Mouse (Mus musculus) ES-Bruce4 (cell line): ENCODE data around the gene Asb8. TPM values are rescaled to one million over a fixed set of nuclear protein-coding genes. Genes with fewer than 3 reads are reported as not detected.
A peak's percentile ranks its signal among the peaks of the same experiment; 100 is the strongest.

Source experiments
- H3K27ac ChIP-seq: 2 replicates; pipeline ENCODE4 v1.5.1; 2012; ENCODE audit warnings: low read length, inconsistent platforms; ENCODE audit not compliant: insufficient read depth
- H3K27me3 ChIP-seq: 2 replicates; pipeline ENCODE4 v1.6.1; 2012; ENCODE audit warnings: mild to moderate bottlenecking, low read length, inconsistent platforms; ENCODE audit not compliant: control insufficient read depth, poor library complexity, insufficient read depth, severe bottlenecking
- H3K36me3 ChIP-seq: 2 replicates; pipeline ENCODE4 v1.6.1; 2012; ENCODE audit warnings: inconsistent platforms, mild to moderate bottlenecking, low read length, moderate library complexity; ENCODE audit not compliant: control insufficient read depth, poor library complexity, insufficient read depth, severe bottlenecking
- H3K4me1 ChIP-seq: one replicate; pipeline ENCODE4 v1.8.1; 2011; ENCODE audit warnings: low read length; ENCODE audit not compliant: control insufficient read depth, insufficient read depth
- H3K4me3 ChIP-seq: 2 replicates; pipeline ENCODE4 v1.5.1; 2011; ENCODE audit warnings: low read depth, mild to moderate bottlenecking, low read length
- H3K9ac ChIP-seq: 2 replicates; pipeline ENCODE4 v1.6.1; 2012; ENCODE audit warnings: low read depth, mild to moderate bottlenecking, inconsistent platforms; ENCODE audit not compliant: poor library complexity, severe bottlenecking
- H3K9me3 ChIP-seq: replicated peaks from 2 replicates; pipeline ENCODE4 v1.6.1; 2012; ENCODE audit warnings: mild to moderate bottlenecking, low read length, inconsistent platforms; ENCODE audit not compliant: control insufficient read depth, poor library complexity, insufficient read depth, severe bottlenecking
- CTCF ChIP-seq: IDR thresholded peaks from one replicate; pipeline ENCODE4 v1.8.1; 2011; ENCODE audit warnings: low read depth, low read length
- EP300 ChIP-seq: IDR thresholded peaks from 2 replicates; pipeline ENCODE4 v1.6.1; 2011; ENCODE audit warnings: low read depth, low read length; ENCODE audit not compliant: insufficient read depth
- POLR2A ChIP-seq: IDR thresholded peaks from one replicate; pipeline ENCODE4 v1.8.1; 2011; ENCODE audit warnings: low read length; ENCODE audit not compliant: insufficient read depth
- polyA plus RNA-seq: library from polyadenylated mRNA; stranded (reverse); fragments of >200 nt; gene quantifications from 2 replicates; pipeline ENCODE4 v1.2.4, GENCODE M21; 2011; ENCODE audit warnings: low read depth; ENCODE audit not compliant: missing spikeins, insufficient read depth, insufficient read length

Gene Asb8
- polyA plus RNA-seq, 1 experiment = 34.7 TPM

GRCm38 (mm10) chr15:98119363-98119762, 46.1 kb downstream of the Asb8 start:
- Histone ChIP-seq H3K4me3 (no peak overlapping the region), H3K9me3 (no peaks in the 10 kb centered on the region), H3K9ac (no peak overlapping the region), H3K4me1 (peaks cover 4% of the 10 kb centered on the region), H3K27me3 (no peaks in the 10 kb centered on the region), H3K36me3 (no peaks in the 10 kb centered on the region; the same call in 1 of the 2 replicates), H3K27ac (no peak overlapping the region)
- TF ChIP-seq POLR2A (no peak), CTCF (no peak), EP300 (no peak)

GRCm38 (mm10) chr15:98116287-98116686, 49.1 kb downstream of the Asb8 start:
- no peaks in the 10 kb centered on the region for H3K9me3 ChIP-seq
- H3K4me3 ChIP-seq = no peak overlapping the region
- TF ChIP-seq CTCF = no peak
- no peak for TF ChIP-seq POLR2A
- no peak for TF ChIP-seq EP300
- H3K36me3 ChIP-seq = no peaks in the 10 kb centered on the region
- H3K9ac ChIP-seq = no peak overlapping the region
- peaks cover 6% of the 10 kb centered on the region for H3K4me1 ChIP-seq
- H3K27ac ChIP-seq = no peak overlapping the region
- H3K27me3 ChIP-seq = no peaks in the 10 kb centered on the region

DNA sequence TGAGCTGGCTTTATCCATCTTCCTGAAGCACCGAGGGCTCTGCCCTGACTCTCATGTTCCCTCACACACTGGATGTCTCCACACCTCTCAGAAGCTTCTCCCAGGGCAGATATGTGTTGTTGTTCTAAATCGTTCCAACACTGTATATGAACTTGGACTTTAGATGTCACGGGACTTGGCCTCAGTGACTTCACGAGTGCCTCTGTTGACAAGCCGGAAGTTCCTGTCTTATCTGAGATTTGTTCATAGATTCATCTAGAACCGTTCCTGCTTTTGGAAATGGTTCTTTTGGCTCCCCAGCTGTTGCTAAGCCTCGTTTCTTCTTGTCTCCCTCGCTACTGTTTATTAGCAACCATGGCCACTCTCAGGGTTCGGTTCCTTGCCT, 49.7 kb downstream of the Asb8 start:
- H3K9ac ChIP-seq = no peak overlapping the region
- H3K27ac ChIP-seq = no peak overlapping the region
- no peak overlapping the region for H3K4me3 ChIP-seq
- no peaks in the 10 kb centered on the region for H3K9me3 ChIP-seq
- TF ChIP-seq EP300 (no peak), CTCF (no peak), POLR2A (no peak)
- H3K36me3 ChIP-seq = no peaks in the 10 kb centered on the region
- H3K4me1 ChIP-seq = peaks cover 6% of the 10 kb centered on the region
- H3K27me3 ChIP-seq = no peaks in the 10 kb centered on the region

DNA sequence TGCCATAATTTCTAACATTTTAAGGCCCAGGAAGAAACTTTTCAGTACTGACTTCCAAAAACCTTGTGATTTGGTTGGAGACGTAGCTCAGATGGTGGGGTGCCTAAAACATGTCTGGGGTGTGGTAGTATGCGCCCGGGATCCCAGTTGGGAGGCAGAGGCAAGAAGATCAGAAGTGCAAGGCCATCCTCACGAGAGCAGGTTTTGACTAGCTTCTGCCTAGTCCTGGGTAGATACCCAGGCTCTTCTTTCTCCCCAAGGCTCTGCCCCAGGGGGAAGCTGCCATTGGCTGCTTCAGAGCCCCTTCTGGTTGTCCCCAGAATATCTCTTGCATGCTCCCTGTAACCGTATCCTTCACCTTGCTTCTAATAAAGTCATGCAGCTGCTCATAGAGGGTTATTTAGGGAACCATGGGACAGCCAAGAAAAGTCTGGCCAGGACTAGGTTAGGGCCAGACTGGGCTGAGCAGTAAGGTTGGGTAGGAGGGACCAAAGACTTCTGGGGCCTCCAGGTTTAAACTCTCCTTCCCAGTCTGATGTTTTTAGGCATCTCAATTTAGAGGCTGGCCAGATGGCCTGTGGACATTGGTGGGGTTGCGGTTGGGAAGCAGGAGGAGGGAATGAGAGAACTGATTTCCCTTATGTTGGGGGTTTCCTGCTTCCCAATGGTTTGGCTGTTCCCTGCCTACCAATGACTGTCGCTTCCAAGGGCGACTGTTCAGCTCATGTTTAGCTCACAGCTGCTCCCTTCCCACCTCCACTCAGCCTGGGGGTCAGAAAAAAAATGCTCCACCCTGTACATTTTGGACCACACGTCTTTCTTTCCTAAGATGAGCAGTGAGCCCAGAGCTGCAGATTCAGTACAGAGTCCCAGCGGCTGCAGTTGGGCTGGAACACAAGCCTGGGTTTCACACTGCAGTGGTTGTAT, 50.3 kb downstream of the Asb8 start:
- Histone ChIP-seq H3K9me3 (no peaks in the 10 kb centered on the region), H3K27me3 (no peaks in the 10 kb centered on the region), H3K4me1 (peaks cover 6% of the 10 kb centered on the region), H3K9ac (no peak overlapping the region), H3K27ac (peak overlapping the region; percentile 84), H3K4me3 (no peak overlapping the region), H3K36me3 (no peaks in the 10 kb centered on the region)
- TF ChIP-seq POLR2A = no peak
- TF ChIP-seq EP300 = no peak
- TF ChIP-seq CTCF = no peak

DNA sequence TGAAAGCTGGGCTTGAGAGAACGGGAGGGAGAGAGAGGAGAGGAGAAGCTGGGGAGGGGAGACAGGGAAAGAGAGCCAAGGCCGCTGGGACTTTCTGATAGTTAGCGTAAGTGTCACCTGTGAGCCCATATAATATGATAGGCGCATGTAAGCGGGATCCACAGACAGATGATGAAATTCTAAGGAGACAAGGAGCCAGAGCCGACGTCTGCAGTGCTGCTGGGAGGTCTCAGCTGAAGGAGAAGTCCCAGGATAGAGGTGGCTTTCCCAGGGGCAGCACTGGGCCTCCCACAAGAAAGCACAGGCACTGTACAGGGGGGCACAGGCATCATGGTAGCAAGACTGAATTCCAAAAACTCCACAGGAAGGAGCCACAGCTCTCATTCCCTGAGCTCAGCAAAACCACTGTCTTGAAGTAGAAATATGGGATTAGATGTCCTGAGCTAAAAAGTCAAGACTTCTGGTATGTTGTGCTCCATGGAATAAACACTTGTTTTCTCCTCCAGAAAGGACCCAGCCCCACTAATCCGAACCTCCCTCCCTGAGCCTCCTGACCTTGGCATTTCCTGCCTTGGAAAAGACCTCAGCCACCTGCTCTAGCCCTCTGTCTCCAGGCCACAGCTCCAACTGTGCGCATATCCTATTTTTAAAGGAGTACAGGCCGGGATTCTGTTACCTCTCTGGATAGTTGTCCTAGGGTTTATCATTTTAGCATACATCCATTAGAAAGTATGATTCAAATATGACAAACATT, 51.1 kb downstream of the Asb8 start:
- Histone ChIP-seq H3K27ac (peak overlapping the region; percentile 84), H3K4me1 (peaks cover 6% of the 10 kb centered on the region), H3K9me3 (no peaks in the 10 kb centered on the region), H3K27me3 (no peaks in the 10 kb centered on the region), H3K36me3 (no peaks in the 10 kb centered on the region), H3K9ac (0 out of 2 replicates have a peak overlapping the region, but pooled peaks have one; percentile 22), H3K4me3 (no peak overlapping the region)
- peak; percentile 91 for TF ChIP-seq EP300
- no peak for TF ChIP-seq CTCF
